Mouse (Mus musculus) lung, postnatal 0 days (tissue): ENCODE measurements around the gene Tnni1.

Experiments
- CTCF ChIP-seq: IDR thresholded peaks from 2 replicates; pipeline ENCODE4 v1.5.1; 2016; ENCODE audit warnings: antibody characterized with exemption, mild to moderate bottlenecking
- EP300 ChIP-seq: IDR thresholded peaks from 2 replicates; pipeline ENCODE4 v1.6.1; 2016; ENCODE audit warnings: antibody characterized with exemption, mild to moderate bottlenecking, control low read depth

- TF ChIP-seq CTCF, result no peak
- TF ChIP-seq EP300, result no peak
Observed at GRCm38 (mm10) chr1:135843519-135844262, 64.5 kb downstream of the Tnni1 start.
